Mouse (Mus musculus): ENCODE results near the gene Folr2. TPM values are rescaled to one million over a fixed set of nuclear protein-coding genes. Genes with fewer than 3 reads are reported as not detected.

Gene Folr2
- polyA plus RNA-seq, 1 experiment = 0.44 TPM

DNA sequence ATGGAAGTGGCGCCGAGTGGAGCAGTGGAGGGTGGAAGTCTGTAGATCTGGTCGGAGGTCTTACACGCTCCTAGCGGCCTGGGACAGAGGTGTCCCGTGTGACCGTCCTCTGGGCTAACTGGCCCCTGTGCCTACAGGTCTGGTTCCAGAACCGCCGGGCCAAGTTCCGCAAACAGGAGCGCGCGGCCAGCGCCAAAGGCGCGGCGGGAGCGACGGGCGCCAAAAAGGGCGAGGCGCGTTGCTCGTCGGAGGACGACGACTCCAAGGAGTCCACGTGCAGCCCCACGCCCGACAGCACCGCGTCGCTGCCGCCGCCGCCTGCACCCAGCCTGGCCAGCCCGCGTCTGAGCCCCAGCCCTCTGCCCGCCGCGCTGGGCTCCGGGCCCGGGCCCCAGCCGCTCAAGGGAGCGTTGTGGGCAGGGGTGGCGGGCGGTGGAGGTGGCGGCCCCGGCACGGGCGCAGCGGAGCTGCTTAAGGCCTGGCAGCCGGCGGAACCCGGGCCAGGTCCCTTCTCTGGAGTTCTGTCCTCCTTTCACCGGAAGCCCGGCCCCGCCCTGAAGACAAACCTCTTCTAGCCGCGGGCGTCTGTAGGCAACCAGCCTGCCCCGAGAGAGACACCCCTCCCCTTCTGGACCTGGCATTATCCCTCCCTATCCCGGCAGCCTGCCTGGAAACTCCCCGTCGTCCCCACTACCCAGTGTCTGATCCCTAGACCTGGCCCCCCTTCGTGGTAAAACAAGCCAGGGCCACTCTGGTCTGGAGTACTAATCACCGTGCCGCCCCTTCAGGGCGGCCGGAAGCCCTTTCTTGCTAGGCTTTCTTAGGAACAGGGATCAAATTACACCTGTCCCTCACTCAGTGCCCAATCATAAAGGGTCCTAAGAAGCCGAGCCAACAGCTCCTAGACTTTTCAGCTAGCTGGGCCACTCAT, 35.2 kb downstream of the Folr2 start:
- TF ChIP-seq POLR2A (IDR thresholded peaks at IDR 0.05; ENCODE audit: borderline replicate concordance, insufficient read depth, low read length) (no peak), CTCF (IDR thresholded peaks at IDR 0.05; ENCODE audit: borderline replicate concordance, insufficient read depth, low read depth, low read length) (no peak)
- 2% methylated on average over 71 of the region's 71 CpGs for WGBS
- Histone ChIP-seq H3K27ac (ENCODE audit: insufficient read depth, low read length) (no peak overlapping the region), H3K4me1 (ENCODE audit: control insufficient read depth, insufficient read depth, low read length) (peaks cover 2% of the 10 kb centered on the region; the same call in 1 of the 2 replicates), H3K4me3 (replicated peaks; ENCODE audit: insufficient read depth, low read depth, low read length) (peak overlapping the region; percentile 17), H3K27me3 (ENCODE audit: control insufficient read depth, insufficient read depth, low read length) (peaks cover 12% of the 10 kb centered on the region; the same call in 1 of the 2 replicates)
- DNase-seq = peak in 1 of 2 experiments; percentile 19

DNA sequence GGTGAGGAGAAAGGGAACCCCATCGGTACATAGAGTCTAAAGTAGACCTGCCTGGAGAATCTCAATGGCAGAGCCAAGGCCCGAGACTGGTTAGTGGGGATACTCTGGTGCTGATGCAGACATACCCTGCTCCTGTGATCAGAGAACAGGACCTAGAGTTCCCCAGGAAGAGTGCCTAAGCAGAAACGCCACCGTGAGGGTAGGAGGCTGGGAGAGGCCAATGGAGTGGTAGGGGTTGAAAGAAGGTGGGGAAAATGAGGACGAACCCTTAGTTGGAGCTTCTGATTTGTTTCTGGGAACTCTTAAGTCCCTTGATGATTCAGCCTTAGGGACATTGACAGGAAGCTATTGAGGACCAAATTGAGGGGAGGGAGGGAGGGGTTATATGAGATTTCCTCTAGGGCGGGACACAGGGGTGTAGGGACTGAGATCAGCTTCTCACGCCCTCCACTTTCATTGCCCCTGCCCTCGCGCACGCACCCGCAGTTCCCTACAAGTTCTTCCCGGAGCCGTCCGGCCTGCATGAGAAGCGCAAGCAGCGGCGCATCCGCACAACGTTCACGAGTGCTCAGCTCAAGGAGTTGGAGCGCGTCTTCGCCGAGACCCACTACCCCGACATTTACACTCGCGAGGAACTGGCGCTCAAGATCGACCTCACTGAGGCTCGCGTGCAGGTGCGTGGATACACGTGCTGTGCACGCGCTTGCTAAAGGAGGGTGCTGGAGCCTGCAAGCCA, 36.5 kb downstream of the Folr2 start:
- no peak for DNase-seq
- H3K27me3 ChIP-seq (ENCODE audit: control insufficient read depth, insufficient read depth, low read length) = peaks cover 12% of the 10 kb centered on the region; the same call in 1 of the 2 replicates
- H3K4me3 ChIP-seq (replicated peaks; ENCODE audit: insufficient read depth, low read depth, low read length) = no peak overlapping the region

DNA sequence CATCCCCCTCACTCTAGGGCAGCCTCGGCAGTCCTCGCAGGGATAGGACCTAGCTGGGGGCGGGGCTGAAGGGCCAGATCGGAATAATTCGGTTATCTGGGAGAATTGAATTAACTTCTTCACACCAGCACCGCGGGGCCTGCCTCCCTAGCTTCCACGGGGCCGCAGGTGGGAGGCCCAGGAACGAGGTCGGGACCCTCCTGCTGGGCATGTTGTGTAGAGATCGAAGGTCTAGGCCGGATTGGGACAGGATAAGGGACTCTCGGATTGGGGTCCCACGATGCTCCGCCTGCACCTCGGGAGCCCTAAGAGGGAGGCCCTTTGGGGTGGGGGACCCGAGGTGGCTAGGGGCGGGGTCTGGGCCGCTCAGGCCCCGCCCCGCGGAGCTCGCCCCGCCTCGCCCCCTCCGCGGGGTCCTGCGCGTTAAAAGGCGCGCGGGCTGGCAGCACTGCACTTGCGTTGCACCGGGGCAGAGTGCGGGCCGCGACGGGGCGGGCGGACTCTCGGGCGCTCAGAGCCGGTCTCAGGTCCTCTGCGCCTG, 39.1 kb downstream of the Folr2 start, which contains the start of gene Phox2a:
Phox2a (plus strand) TSS at position 453 of the 541 bp plus-strand sequence.
- H3K4me3 ChIP-seq (replicated peaks; ENCODE audit: insufficient read depth, low read depth, low read length) = no peak within 1 kb of the TSS
- DNase-seq = no peak
- peaks cover 12% of the 10 kb centered on the region; the same call in 1 of the 2 replicates for H3K27me3 ChIP-seq (ENCODE audit: control insufficient read depth, insufficient read depth, low read length)
- peaks cover 2% of the 10 kb centered on the region; the same call in 1 of the 2 replicates for H3K4me1 ChIP-seq (ENCODE audit: control insufficient read depth, insufficient read depth, low read length)
- TF ChIP-seq CTCF (IDR thresholded peaks at IDR 0.05; ENCODE audit: borderline replicate concordance, insufficient read depth, low read depth, low read length) = no peak
- TF ChIP-seq POLR2A (IDR thresholded peaks at IDR 0.05; ENCODE audit: borderline replicate concordance, insufficient read depth, low read length) = no peak
- 1% methylated on average over 45 of the region's 45 CpGs for WGBS
- no peak within 1 kb of the TSS for H3K27ac ChIP-seq (ENCODE audit: insufficient read depth, low read length)

More for the DNA sequence above, 36.5 kb downstream of the Folr2 start:
- Histone ChIP-seq H3K4me1 (ENCODE audit: control insufficient read depth, insufficient read depth, low read length) (peaks cover 2% of the 10 kb centered on the region; the same call in 1 of the 2 replicates), H3K27ac (ENCODE audit: insufficient read depth, low read length) (no peak overlapping the region)
- 7% methylated on average over 35 of the region's 35 CpGs for WGBS
- TF ChIP-seq POLR2A (IDR thresholded peaks at IDR 0.05; ENCODE audit: borderline replicate concordance, insufficient read depth, low read length) (no peak), CTCF (IDR thresholded peaks at IDR 0.05; ENCODE audit: borderline replicate concordance, insufficient read depth, low read depth, low read length) (no peak)

Other genes with a start within 250 kb of the Folr2 start
- 33.0 and 37.4 TPM in 2 replicates for gene Clpb, start 193.6 kb downstream of the Folr2 start, polyA plus RNA-seq (2012; rRNA removed)
- 0.52 and 0.71 TPM in 2 replicates for gene Phox2a, start 38.9 kb downstream of the Folr2 start, polyA plus RNA-seq (2012; rRNA removed)
- 35.4 and 43.9 TPM in 2 replicates for gene Inppl1, start 19.0 kb downstream of the Folr2 start, polyA plus RNA-seq (2012; rRNA removed)
- gene Anapc15, start 6.5 kb upstream of the Folr2 start, polyA plus RNA-seq (2012; rRNA removed) = 44.7 and 47.3 TPM in 2 replicates
- 8.0 and 18.5 TPM in 2 replicates for gene Folr1, start 13.6 kb upstream of the Folr2 start, polyA plus RNA-seq (2012; rRNA removed)
- 197 and 210 TPM in 2 replicates for gene Lamtor1, start 48.7 kb upstream of the Folr2 start, polyA plus RNA-seq (2012; rRNA removed)
- gene Tomt, start 49.2 kb upstream of the Folr2 start, polyA plus RNA-seq (2012; rRNA removed) = 0.13 and 0.21 TPM in 2 replicates
- gene Lrrc51, start 76.7 kb upstream of the Folr2 start, polyA plus RNA-seq (2012; rRNA removed) = 10.2 and 12.4 TPM in 2 replicates
- gene Numa1, start 76.9 kb upstream of the Folr2 start, polyA plus RNA-seq (2012; rRNA removed) = 89.0 and 97.5 TPM in 2 replicates
- gene Il18bp, start 161.5 kb upstream of the Folr2 start, polyA plus RNA-seq (2012; rRNA removed) = 13.7 and 14.6 TPM in 2 replicates
- gene Rnf121, start 208.3 kb upstream of the Folr2 start, polyA plus RNA-seq (2012; rRNA removed) = 65.3 and 66.6 TPM in 2 replicates
- gene Xndc1, start 208.3 kb upstream of the Folr2 start, polyA plus RNA-seq (2012; rRNA removed) = 48.8 and 48.9 TPM in 2 replicates
- gene Xntrpc, start 208.5 kb upstream of the Folr2 start, polyA plus RNA-seq (2012; rRNA removed) = 3.8 and 4.7 TPM in 2 replicates
- 0.39 and 1.6 TPM in 2 replicates for gene Trpc2, start 225.9 kb upstream of the Folr2 start, polyA plus RNA-seq (2012; rRNA removed)
- not detected in 2 replicates for gene Art1, start 244.5 kb upstream of the Folr2 start, polyA plus RNA-seq (2012; rRNA removed)

Data from cerebellum, adult 2 months (tissue).